Mouse (Mus musculus) stomach, embryonic 14.5 days (tissue): ENCODE results near the gene C1qtnf9. TPM values are rescaled to one million over a fixed set of nuclear protein-coding genes. Genes with fewer than 3 reads are reported as not detected.

ENCODE experiments used
- ATAC-seq: fragments of 200-750 bp; cut with Nextera tagmentation; 2 replicates; pipeline ENCODE4 v1.8.0; 2017; ENCODE audit warnings: low read depth, moderate TSS enrichment; ENCODE audit not compliant: insufficient number of reproducible peaks, insufficient read depth, low FRiP score
- H3K27ac ChIP-seq: fragments of 300-500 bp; sonication (generic); 2 replicates; pipeline ENCODE4 v1.5.1; 2014; ENCODE audit warnings: mild to moderate bottlenecking, low read length, moderate library complexity, mixed read lengths
- H3K27me3 ChIP-seq: fragments of 300-500 bp; sonication (generic); 2 replicates; pipeline ENCODE4 v1.6.1; 2014; ENCODE audit warnings: low read length, control low read depth, mixed read lengths; ENCODE audit not compliant: control insufficient read depth, insufficient read depth
- H3K36me3 ChIP-seq: fragments of 300-500 bp; sonication (generic); 2 replicates; pipeline ENCODE4 v1.6.1; 2014; ENCODE audit warnings: mild to moderate bottlenecking, control low read depth, low read length, moderate library complexity, mixed read lengths; ENCODE audit not compliant: control insufficient read depth, insufficient read depth
- H3K4me1 ChIP-seq: fragments of 300-500 bp; sonication (generic); 2 replicates; pipeline ENCODE4 v1.6.1; 2014; ENCODE audit warnings: low read length, control low read depth, mixed read lengths; ENCODE audit not compliant: control insufficient read depth, insufficient read depth
- H3K4me2 ChIP-seq: fragments of 300-500 bp; sonication (generic); replicated peaks from 2 replicates; pipeline ENCODE4 v1.6.1; 2014; ENCODE audit warnings: low read depth, low read length, control low read depth
- H3K4me3 ChIP-seq: fragments of 300-500 bp; sonication (generic); 2 replicates; pipeline ENCODE4 v1.5.1; 2014; ENCODE audit warnings: low read depth, low read length, control low read depth
- H3K9ac ChIP-seq: fragments of 300-500 bp; sonication (generic); replicated peaks from 2 replicates; pipeline ENCODE4 v1.6.1; 2014; ENCODE audit warnings: low read depth, mild to moderate bottlenecking, control low read depth, low read length, moderate library complexity, mixed read lengths
- H3K9me3 ChIP-seq: fragments of 300-500 bp; sonication (generic); 2 replicates; pipeline ENCODE4 v1.6.1; 2016; ENCODE audit warnings: low read depth, low read length, control low read depth; ENCODE audit not compliant: control insufficient read depth
- WGBS: fragments of 180-500 bp; shearing (Covaris S2); extraction: QIAGEN DNeasy Blood & Tissue Kit; methylation state at CpG from one replicate; pipeline ENCODE4 v1.1.7; 2014; 5-methylcytosine and 5-hydroxymethylcytosine counted together
- polyA plus RNA-seq: library from polyadenylated mRNA; unstranded; fragments of >200 nt; fragmentation: Nextera tagmentation; extraction: Ambion mirVana; gene quantifications from 2 replicates; pipeline ENCODE4 v1.2.1, GENCODE M21; 2014

C1qtnf9 gene
- polyA plus RNA-seq, 1 experiment from 2014 or later: 0.33 TPM

DNA sequence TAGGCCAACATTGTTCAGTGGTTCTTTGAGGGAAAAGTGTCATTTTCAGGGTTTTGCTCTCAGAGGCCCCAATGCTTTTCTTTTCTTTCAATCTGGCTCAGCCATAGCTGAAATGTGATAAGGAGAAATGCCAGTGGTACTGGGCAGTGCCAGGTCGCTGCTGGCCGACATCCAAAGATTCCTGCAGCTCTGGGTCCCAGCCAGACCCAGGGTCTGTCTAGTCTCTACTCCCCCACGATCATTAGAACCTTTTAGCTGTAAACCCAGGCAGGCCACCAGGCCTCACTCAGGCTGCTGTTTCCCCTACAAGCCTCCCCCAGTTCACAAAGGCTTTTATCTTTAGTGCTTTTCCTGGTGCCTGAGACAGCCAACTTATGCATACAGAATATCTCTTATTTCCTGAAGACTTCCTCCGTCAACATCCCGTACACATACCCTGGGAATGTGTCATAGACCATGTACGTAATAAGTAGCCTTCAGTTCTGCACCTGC lies 26.4 kb upstream of the C1qtnf9 start:
- no peak overlapping the region for H3K4me2 ChIP-seq
- H3K9ac ChIP-seq: no peak overlapping the region
- no peaks in the 10 kb centered on the region for H3K36me3 ChIP-seq
- no peaks in the 10 kb centered on the region for H3K9me3 ChIP-seq
- H3K27ac ChIP-seq: peak overlapping the region; percentile 39; the same call in 1 of the 2 replicates
- WGBS: 47% methylated on average over 6 of the region's 6 CpGs
- peaks cover 36% of the 10 kb centered on the region for H3K4me1 ChIP-seq
- H3K4me3 ChIP-seq: no peak overlapping the region
- no peaks in the 10 kb centered on the region for H3K27me3 ChIP-seq
- peak; percentile 24; the same call in 1 of the 2 replicates for ATAC-seq

DNA sequence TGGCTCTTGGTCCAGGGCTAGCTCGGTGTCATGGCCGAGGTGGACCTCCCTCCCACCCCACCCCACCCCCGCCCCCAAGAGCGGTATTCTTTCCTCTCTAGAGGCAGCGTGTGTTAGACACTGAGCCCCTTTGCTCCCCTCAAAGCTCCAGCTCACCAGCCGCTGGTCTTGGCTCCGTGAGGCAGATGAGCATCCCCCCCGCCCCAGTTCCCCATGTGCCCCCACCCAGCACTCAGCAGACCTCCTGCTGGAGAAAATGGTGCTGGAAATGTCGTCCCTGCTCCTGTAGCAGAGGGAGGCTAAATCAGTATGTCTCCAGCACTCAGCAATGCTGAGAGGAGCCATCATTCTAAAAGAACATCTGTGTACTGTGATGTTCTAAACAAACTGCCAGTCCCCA lies 24.3 kb upstream of the C1qtnf9 start:
- Histone ChIP-seq H3K36me3 (no peaks in the 10 kb centered on the region), H3K4me3 (no peak overlapping the region), H3K9me3 (no peaks in the 10 kb centered on the region), H3K4me1 (peaks cover 22% of the 10 kb centered on the region), H3K27me3 (no peaks in the 10 kb centered on the region), H3K4me2 (no peak overlapping the region), H3K27ac (no peak overlapping the region), H3K9ac (no peak overlapping the region)
- no peak for ATAC-seq
- 46% methylated on average over 9 of the region's 9 CpGs for WGBS

- no peak overlapping the region for H3K4me3 ChIP-seq
- no peak overlapping the region for H3K9ac ChIP-seq
- no peak overlapping the region for H3K27ac ChIP-seq
- peaks cover 18% of the 10 kb centered on the region for H3K4me1 ChIP-seq
- no peaks in the 10 kb centered on the region for H3K9me3 ChIP-seq
- peaks cover 3% of the 10 kb centered on the region for H3K36me3 ChIP-seq
- 71% methylated on average over 6 of the region's 6 CpGs for WGBS
- no peak for ATAC-seq
- no peaks in the 10 kb centered on the region for H3K27me3 ChIP-seq
- no peak overlapping the region for H3K4me2 ChIP-seq
Measured at GRCm38 (mm10) chr14:60745201-60745600, 22.7 kb upstream of the C1qtnf9 start.

DNA sequence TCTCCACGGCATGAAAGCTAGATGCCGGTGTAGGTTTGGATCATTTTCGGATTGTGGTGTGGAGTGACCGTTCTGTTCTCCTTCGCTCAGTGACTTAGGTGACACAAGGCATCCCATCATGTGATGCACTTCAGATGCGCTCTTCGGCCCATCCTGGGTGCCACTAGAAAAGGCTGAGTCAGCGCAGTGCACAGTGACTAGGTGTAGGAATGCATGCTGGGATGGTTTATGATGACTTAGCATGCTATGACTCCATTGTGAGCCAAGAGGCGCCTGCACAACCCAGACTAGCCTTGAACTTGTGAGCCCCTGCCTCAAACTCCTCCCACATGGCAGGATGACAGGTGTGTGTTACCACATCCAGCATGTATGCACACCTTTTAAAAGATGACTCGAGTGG lies 21.8 kb upstream of the C1qtnf9 start:
- ATAC-seq: no peak
- Histone ChIP-seq H3K27me3 (no peaks in the 10 kb centered on the region), H3K9ac (no peak overlapping the region), H3K4me2 (no peak overlapping the region), H3K4me3 (no peak overlapping the region), H3K4me1 (0 out of 2 replicates have a peak, but pooled peaks cover 9% of the 10 kb centered on the region), H3K36me3 (peaks cover 3% of the 10 kb centered on the region), H3K9me3 (no peaks in the 10 kb centered on the region), H3K27ac (no peak overlapping the region)
- 93% methylated on average over 10 of the region's 10 CpGs for WGBS

DNA sequence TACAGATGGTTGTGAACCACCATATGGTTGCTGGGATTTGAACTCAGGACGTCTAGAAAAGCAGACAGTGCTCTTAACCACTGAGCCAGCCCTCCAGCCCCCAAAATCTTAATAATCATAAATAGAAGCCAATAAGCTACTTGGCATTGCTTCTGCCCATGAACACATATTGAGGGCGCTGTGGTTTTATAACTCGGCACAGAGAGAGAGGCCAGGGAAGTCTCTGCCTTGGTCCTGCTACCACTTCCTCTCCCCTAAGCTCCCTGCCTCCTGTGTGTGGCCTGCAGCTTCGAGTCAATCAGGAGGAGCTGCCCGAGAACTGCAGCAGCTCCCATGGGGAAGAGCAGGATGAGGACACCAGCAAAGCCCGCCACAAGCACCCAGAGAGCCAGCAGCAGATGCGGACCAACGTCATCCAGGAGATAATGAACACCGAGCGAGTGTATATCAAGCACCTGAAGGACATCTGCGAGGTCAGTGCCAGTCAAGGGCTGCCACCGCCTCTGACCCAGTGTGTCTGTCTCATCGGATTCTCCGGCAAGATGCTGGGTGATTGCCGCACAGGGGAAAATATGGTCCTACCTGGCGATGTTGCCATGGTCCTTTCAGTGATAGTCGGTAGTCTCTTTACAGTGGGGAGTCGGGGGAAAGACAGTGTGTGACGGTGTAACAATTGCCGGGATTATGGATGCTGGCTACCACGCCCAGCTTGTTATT lies 20.6 kb upstream of the C1qtnf9 start:
- Histone ChIP-seq H3K4me1 (no peaks in the 10 kb centered on the region), H3K4me3 (no peak overlapping the region), H3K27me3 (no peaks in the 10 kb centered on the region), H3K9ac (no peak overlapping the region), H3K9me3 (no peaks in the 10 kb centered on the region), H3K4me2 (no peak overlapping the region), H3K36me3 (peaks cover 3% of the 10 kb centered on the region), H3K27ac (no peak overlapping the region)
- no peak for ATAC-seq
- 88% methylated on average over 21 of the region's 21 CpGs for WGBS

DNA sequence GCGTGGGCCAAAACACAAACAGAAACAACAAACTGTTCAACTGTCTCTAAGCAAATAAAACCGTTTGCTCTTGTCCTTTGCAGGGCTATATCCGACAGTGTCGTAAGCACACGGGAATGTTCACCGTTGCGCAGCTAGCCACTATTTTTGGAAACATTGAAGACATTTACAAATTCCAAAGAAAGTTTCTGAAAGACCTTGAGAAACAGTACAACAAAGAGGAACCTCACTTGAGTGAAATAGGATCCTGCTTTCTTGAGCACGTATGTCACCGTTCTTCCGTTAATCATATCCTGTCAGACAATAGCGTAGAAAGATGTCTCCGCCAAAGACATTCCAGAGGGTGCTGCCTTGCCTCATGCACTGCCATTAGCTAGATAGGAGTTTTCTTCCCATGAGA lies 18.1 kb upstream of the C1qtnf9 start:
- H3K4me1 ChIP-seq: no peaks in the 10 kb centered on the region
- WGBS: 68% methylated on average over 12 of the region's 12 CpGs
- no peaks in the 10 kb centered on the region for H3K9me3 ChIP-seq
- no peak for ATAC-seq
- no peak overlapping the region for H3K4me3 ChIP-seq
- H3K4me2 ChIP-seq: no peak overlapping the region
- peaks cover 3% of the 10 kb centered on the region for H3K36me3 ChIP-seq
- no peak overlapping the region for H3K27ac ChIP-seq
- H3K9ac ChIP-seq: no peak overlapping the region
- H3K27me3 ChIP-seq: no peaks in the 10 kb centered on the region

- Histone ChIP-seq H3K36me3 (peaks cover 3% of the 10 kb centered on the region), H3K4me2 (no peak overlapping the region)
- WGBS: 89% methylated on average over 16 of the region's 16 CpGs
Measured at GRCm38 (mm10) chr14:60751581-60751980, 16.4 kb upstream of the C1qtnf9 start.

GRCm38 (mm10) chr14:60752892-60753800 lies 14.8 kb upstream of the C1qtnf9 start:
- Histone ChIP-seq H3K9me3 (no peaks in the 10 kb centered on the region), H3K36me3 (peaks cover 8% of the 10 kb centered on the region), H3K27me3 (no peaks in the 10 kb centered on the region), H3K4me3 (no peak overlapping the region), H3K4me2 (no peak overlapping the region), H3K9ac (no peak overlapping the region), H3K27ac (no peak overlapping the region), H3K4me1 (no peaks in the 10 kb centered on the region)
- ATAC-seq: no peak
- WGBS: 83% methylated on average over 14 of the region's 14 CpGs

More at GRCm38 (mm10) chr14:60751581-60751980, 16.4 kb upstream of the C1qtnf9 start:
- Histone ChIP-seq H3K27me3 (no peaks in the 10 kb centered on the region), H3K4me1 (no peaks in the 10 kb centered on the region), H3K4me3 (no peak overlapping the region), H3K27ac (no peak overlapping the region), H3K9me3 (no peaks in the 10 kb centered on the region), H3K9ac (no peak overlapping the region)
- ATAC-seq: no peak
